Mouse (Mus musculus) hindbrain, embryonic 15.5 days (tissue): ENCODE results near the gene Got2. TPM values are rescaled to one million over a fixed set of nuclear protein-coding genes. Genes with fewer than 3 reads are reported as not detected.

Source experiments
- polyA plus RNA-seq: library from polyadenylated mRNA; unstranded; fragments of >200 nt; fragmentation: Nextera tagmentation; extraction: Ambion mirVana; gene quantifications from 2 replicates; pipeline ENCODE4 v1.2.1, GENCODE M21; 2015

The Got2 gene
- polyA plus RNA-seq, 1 experiment from 2014 or later: 227 TPM

Other genes starting within 250 kb of the Got2 start
- 445 and 454 TPM in 2 replicates for gene Ndrg4, start 211.6 kb downstream of the Got2 start, polyA plus RNA-seq
- 33.1 and 34.7 TPM in 2 replicates for gene Setd6, start 172.7 kb downstream of the Got2 start, polyA plus RNA-seq
- gene Cnot1, start 81.1 kb downstream of the Got2 start, polyA plus RNA-seq: 37.3 and 39.2 TPM in 2 replicates
- gene Sap18b, start 63.2 kb downstream of the Got2 start, polyA plus RNA-seq: 235 and 255 TPM in 2 replicates
- 25.0 and 26.1 TPM in 2 replicates for gene Slc38a7, start 35.0 kb downstream of the Got2 start, polyA plus RNA-seq